Mouse (Mus musculus) forebrain, embryonic 16.5 days (tissue): Measurements from ENCODE around the gene Esp18. TPM values are rescaled to one million over a fixed set of nuclear protein-coding genes. Genes with fewer than 3 reads are reported as not detected.

ENCODE experiments used
- ATAC-seq: fragments of 200-750 bp; cut with Nextera tagmentation; 2 replicates; pipeline ENCODE4 v1.8.0; 2017; ENCODE audit warnings: mild to moderate bottlenecking, moderate library complexity
- H3K27ac ChIP-seq: fragments of 300-500 bp; sonication (generic); 2 replicates; pipeline ENCODE4 v1.5.1; 2014; ENCODE audit warnings: low read length, control low read depth
- H3K27me3 ChIP-seq: fragments of 300-500 bp; sonication (generic); replicated peaks from 2 replicates; pipeline ENCODE4 v1.6.1; 2014; ENCODE audit warnings: low read length; ENCODE audit not compliant: control insufficient read depth, insufficient read depth
- H3K36me3 ChIP-seq: fragments of 300-500 bp; sonication (generic); 2 replicates; pipeline ENCODE4 v1.6.1; 2014; ENCODE audit not compliant: control insufficient read depth, insufficient read depth
- H3K4me1 ChIP-seq: fragments of 300-500 bp; sonication (generic); replicated peaks from 2 replicates; pipeline ENCODE4 v1.6.1; 2014; ENCODE audit warnings: low read length; ENCODE audit not compliant: control insufficient read depth, insufficient read depth
- H3K4me2 ChIP-seq: fragments of 300-500 bp; sonication (generic); 2 replicates; pipeline ENCODE4 v1.6.1; 2014; ENCODE audit warnings: mild to moderate bottlenecking, low read length, control low read depth
- H3K4me3 ChIP-seq: fragments of 300-500 bp; sonication (generic); replicated peaks from 2 replicates; pipeline ENCODE4 v1.5.1; 2014; ENCODE audit warnings: mild to moderate bottlenecking, low read length, control low read depth
- H3K9ac ChIP-seq: fragments of 300-500 bp; sonication (generic); replicated peaks from 2 replicates; pipeline ENCODE4 v1.6.1; 2014; ENCODE audit warnings: low read depth, low read length, control low read depth
- H3K9me3 ChIP-seq: fragments of 300-500 bp; sonication (generic); 2 replicates; pipeline ENCODE4 v1.6.1; 2016; ENCODE audit warnings: low read length; ENCODE audit not compliant: control insufficient read depth
- WGBS: fragments of 180-500 bp; shearing (Covaris S2); extraction: QIAGEN DNeasy Blood & Tissue Kit; methylation state at CpG from one replicate; pipeline ENCODE4 v1.1.7; 2014; 5-methylcytosine and 5-hydroxymethylcytosine counted together
- microRNA-seq: library from miRNA; unstranded; fragments of <30 nt; microRNA quantifications from one replicate; pipeline ENCODE4, GENCODE M21; 2017
- polyA plus RNA-seq: library from polyadenylated mRNA; unstranded; fragments of >200 nt; fragmentation: Nextera tagmentation; extraction: Ambion mirVana; gene quantifications from 2 replicates; pipeline ENCODE4 v1.2.1, GENCODE M21; 2015

Esp18 gene
- not detected in 2 replicates for polyA plus RNA-seq

DNA sequence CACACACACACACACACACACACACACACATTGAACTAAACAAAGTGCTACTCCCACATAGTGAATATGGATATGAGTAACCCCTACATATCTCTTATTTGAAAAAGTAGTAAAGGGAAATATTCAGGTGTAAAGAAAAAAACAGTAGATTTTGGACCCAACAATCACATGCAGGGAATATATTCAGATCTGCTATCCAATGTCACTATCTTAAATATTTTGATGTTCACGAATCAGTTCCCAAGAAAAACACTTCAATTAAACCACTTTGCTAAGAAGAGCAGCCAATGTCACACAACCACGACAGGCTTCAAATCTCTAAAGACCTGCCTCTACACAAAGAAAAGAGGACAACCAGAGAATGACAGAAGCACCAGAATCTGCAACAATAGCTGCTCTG, at the start of gene Esp18:
TSS of gene Esp18 (plus strand) at position 301 of the 400 bp plus-strand sequence.
- Histone ChIP-seq H3K9ac (no peak within 1 kb of the TSS), H3K4me3 (no peak within 1 kb of the TSS), H3K4me2 (no peak within 1 kb of the TSS), H3K4me1 (no peaks in the 10 kb centered on the region), H3K27ac (no peak within 1 kb of the TSS), H3K9me3 (no peaks in the 10 kb centered on the region), H3K27me3 (no peaks in the 10 kb centered on the region), H3K36me3 (no peaks in the 10 kb centered on the region)
- WGBS, result 67% methylated on average over 2 of the region's 2 CpGs
- ATAC-seq, result no peak

DNA sequence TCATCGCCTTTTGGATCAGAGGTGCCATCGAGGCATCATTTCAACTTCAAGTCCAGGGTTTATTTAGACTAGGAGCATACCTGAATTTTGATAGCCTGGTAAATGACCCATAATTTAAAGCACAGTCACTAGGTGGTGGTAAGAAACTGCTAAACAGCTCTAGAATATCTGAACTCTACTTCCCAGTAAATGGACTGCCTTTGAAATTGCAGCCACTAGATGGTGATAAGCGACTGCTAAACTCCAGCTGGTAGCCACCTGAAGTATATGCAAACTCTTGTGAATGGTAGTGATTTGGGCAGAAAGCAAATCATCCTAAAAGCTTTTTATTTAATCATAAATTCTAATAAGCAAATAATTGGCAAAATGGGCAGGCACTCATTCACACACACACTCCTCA, 42.8 kb upstream of the Esp18 start:
- H3K9ac ChIP-seq, result no peak overlapping the region
- H3K9me3 ChIP-seq, result peaks cover 4% of the 10 kb centered on the region; the same call in 1 of the 2 replicates
- no peaks in the 10 kb centered on the region for H3K27me3 ChIP-seq
- H3K4me1 ChIP-seq, result no peaks in the 10 kb centered on the region
- no peak overlapping the region for H3K4me3 ChIP-seq
- no peak overlapping the region for H3K4me2 ChIP-seq
- H3K36me3 ChIP-seq, result no peaks in the 10 kb centered on the region
- 72% methylated on average over 3 of the region's 3 CpGs for WGBS
- ATAC-seq, result no peak
- H3K27ac ChIP-seq, result no peak overlapping the region

Small RNAs within 50 kb of the gene (microRNA-seq; reads per million reads assigned to microRNA genes)
- gene Gm26429, result not detected

Other genes starting within 250 kb of the Esp18 start
- not detected in 2 replicates for gene Esp16, start 129.8 kb downstream of the Esp18 start, polyA plus RNA-seq
- not detected in 2 replicates for gene Esp15, start 234.6 kb downstream of the Esp18 start, polyA plus RNA-seq